Mouse (Mus musculus): ENCODE data around the gene Vps35l. TPM values are rescaled to one million over a fixed set of nuclear protein-coding genes. Genes with fewer than 3 reads are reported as not detected.
A peak's percentile ranks its signal among the peaks of the same experiment; 100 is the strongest.

Gene Vps35l
- polyA plus RNA-seq, 1 experiment from 2014 or later = 98.2 TPM

- Histone ChIP-seq H3K4me2 (replicated peaks) (no peak overlapping the region), H3K36me3 (no peaks in the 10 kb centered on the region), H3K9ac (no peak overlapping the region), H3K4me3 (no peak overlapping the region), H3K27me3 (no peaks in the 10 kb centered on the region), H3K27ac (no peak overlapping the region), H3K9me3 (replicated peaks) (no peaks in the 10 kb centered on the region), H3K4me1 (no peaks in the 10 kb centered on the region)
- WGBS = 81% methylated on average over 3 of the region's 3 CpGs
- 0 out of 2 replicates have a peak, but pooled peaks have one; percentile 13 for ATAC-seq (ENCODE audit: low FRiP score)
Observed at GRCm38 (mm10) chr7:118879466-118880029, 139.5 kb downstream of the Vps35l start.

- Histone ChIP-seq H3K27ac (no peak overlapping the region), H3K36me3 (no peaks in the 10 kb centered on the region), H3K9me3 (replicated peaks) (no peaks in the 10 kb centered on the region), H3K4me1 (peaks cover 17% of the 10 kb centered on the region), H3K4me3 (no peak overlapping the region), H3K9ac (no peak overlapping the region), H3K27me3 (no peaks in the 10 kb centered on the region), H3K4me2 (replicated peaks) (no peak overlapping the region)
- WGBS = 90% methylated on average over 4 of the region's 4 CpGs
- no peak for ATAC-seq (ENCODE audit: low FRiP score)
Observed at GRCm38 (mm10) chr7:118883957-118884356, 143.9 kb downstream of the Vps35l start.

GRCm38 (mm10) chr7:118884969-118885368 lies 144.9 kb downstream of the Vps35l start:
- Histone ChIP-seq H3K4me1 (peaks cover 24% of the 10 kb centered on the region), H3K4me2 (replicated peaks) (no peak overlapping the region), H3K36me3 (no peaks in the 10 kb centered on the region), H3K4me3 (no peak overlapping the region), H3K27me3 (no peaks in the 10 kb centered on the region), H3K27ac (no peak overlapping the region), H3K9me3 (replicated peaks) (no peaks in the 10 kb centered on the region), H3K9ac (no peak overlapping the region)
- ATAC-seq (ENCODE audit: low FRiP score) = no peak
- WGBS = 78% methylated on average over 4 of the region's 4 CpGs

GRCm38 (mm10) chr7:118887303-118888055 lies 147.5 kb downstream of the Vps35l start:
- Histone ChIP-seq H3K9me3 (replicated peaks) (no peaks in the 10 kb centered on the region), H3K36me3 (no peaks in the 10 kb centered on the region), H3K9ac (no peak overlapping the region), H3K4me1 (peaks cover 30% of the 10 kb centered on the region), H3K27ac (peak overlapping the region; percentile 57), H3K4me2 (replicated peaks) (no peak overlapping the region), H3K27me3 (no peaks in the 10 kb centered on the region), H3K4me3 (no peak overlapping the region)
- WGBS = 21% methylated on average over 6 of the region's 6 CpGs
- ATAC-seq (ENCODE audit: low FRiP score) = peak; percentile 53

GRCm38 (mm10) chr7:118889046-118889680 lies 149.1 kb downstream of the Vps35l start:
- Histone ChIP-seq H3K9ac (no peak overlapping the region), H3K4me1 (peaks cover 30% of the 10 kb centered on the region), H3K27me3 (no peaks in the 10 kb centered on the region), H3K4me2 (replicated peaks) (no peak overlapping the region), H3K4me3 (no peak overlapping the region), H3K36me3 (no peaks in the 10 kb centered on the region), H3K9me3 (replicated peaks) (no peaks in the 10 kb centered on the region), H3K27ac (peak overlapping the region; percentile 57; the same call in 1 of the 2 replicates)
- WGBS = under 1% methylated on average over 3 of the region's 3 CpGs
- ATAC-seq (ENCODE audit: low FRiP score) = 0 out of 2 replicates have a peak, but pooled peaks have one; percentile 53

Other genes with a start within 250 kb of the Vps35l start
- 3.4 and 3.9 TPM in 2 replicates for gene Itpripl2, start 248.3 kb upstream of the Vps35l start, polyA plus RNA-seq (2016; fragmentation: Nextera tagmentation; extraction: Ambion mirVana)
- 83.3 and 90.4 TPM in 2 replicates for gene Coq7, start 206.9 kb upstream of the Vps35l start, polyA plus RNA-seq (2016; fragmentation: Nextera tagmentation; extraction: Ambion mirVana)
- gene Tmc7, start 155.5 kb upstream of the Vps35l start, polyA plus RNA-seq (2016; fragmentation: Nextera tagmentation; extraction: Ambion mirVana) = 8.4 and 8.5 TPM in 2 replicates
- 0.10 and 0.55 TPM in 2 replicates for gene Tmc5, start 142.9 kb upstream of the Vps35l start, polyA plus RNA-seq (2016; fragmentation: Nextera tagmentation; extraction: Ambion mirVana)
- 112 and 115 TPM in 2 replicates for gene Gde1, start 34.4 kb upstream of the Vps35l start, polyA plus RNA-seq (2016; fragmentation: Nextera tagmentation; extraction: Ambion mirVana)
- 34.2 and 38.6 TPM in 2 replicates for gene Ccp110, start 27.7 kb upstream of the Vps35l start, polyA plus RNA-seq (2016; fragmentation: Nextera tagmentation; extraction: Ambion mirVana)
- gene Iqck, start 115.5 kb downstream of the Vps35l start, polyA plus RNA-seq (2016; fragmentation: Nextera tagmentation; extraction: Ambion mirVana) = 4.6 and 4.9 TPM in 2 replicates
- 99.2 and 108 TPM in 2 replicates for gene Knop1, start 116.0 kb downstream of the Vps35l start, polyA plus RNA-seq (2016; fragmentation: Nextera tagmentation; extraction: Ambion mirVana)